Mouse (Mus musculus) MEL (cell line): ENCODE data around the gene Tmc6.

ENCODE experiments used
- CTCF ChIP-seq, 3 experiments: IDR thresholded peaks in 2 of 3; conservative IDR thresholded peaks in 1 of 3; 2 replicates each; pipeline ENCODE4 v1.5.1; 2011 to 2012; ENCODE audit warnings: low read length in 3 of 3, low read depth in 2 of 3, mild to moderate bottlenecking in 2 of 3, improper control_type of control experiment in 1 of 3, inconsistent platforms in 1 of 3, mixed read lengths in 1 of 3, moderate library complexity in 1 of 3; ENCODE audit not compliant: control insufficient read depth in 1 of 3, insufficient read depth in 1 of 3, poor library complexity in 1 of 3, severe bottlenecking in 1 of 3
- EP300 ChIP-seq, 2 experiments: IDR thresholded peaks; 2 replicates each; pipeline ENCODE4 v1.6.1; 2011; ENCODE audit warnings: improper control_type of control experiment in 2 of 2, low read length in 2 of 2, low read depth in 1 of 2, mild to moderate bottlenecking in 1 of 2
- MAFK ChIP-seq: IDR thresholded peaks from 2 replicates; pipeline ENCODE4 v1.6.1; 2011; ENCODE audit warnings: low read depth, mild to moderate bottlenecking, low read length, improper control_type of control experiment, borderline replicate concordance
- POLR2A ChIP-seq, 2 experiments: IDR thresholded peaks; 2 replicates each; pipeline ENCODE4 v1.6.1; 2011 to 2012; ENCODE audit warnings: low read length in 2 of 2, mild to moderate bottlenecking in 2 of 2, control low read depth in 1 of 2, improper control_type of control experiment in 1 of 2, low read depth in 1 of 2, moderate library complexity in 1 of 2; ENCODE audit not compliant: control insufficient read depth in 1 of 2, insufficient read depth in 1 of 2, poor library complexity in 1 of 2
- TAL1 ChIP-seq: IDR thresholded peaks from 2 replicates; pipeline ENCODE4 v1.6.1; 2012; ENCODE audit warnings: mild to moderate bottlenecking, inconsistent platforms, low read length, moderate library complexity, mixed read lengths

- TF ChIP-seq TAL1: no peak
- TF ChIP-seq CTCF (IDR thresholded peaks at IDR 0.05 in 2 of 3, conservative IDR thresholded peaks at IDR 0.05 in 1 of 3; ENCODE audit: control insufficient read depth in 1 of 3, insufficient read depth in 1 of 3, low read depth in 2 of 3, low read length in 3 of 3, poor library complexity in 1 of 3, severe bottlenecking in 1 of 3): no peak
- no peak for TF ChIP-seq POLR2A (IDR thresholded peaks at IDR 0.05; ENCODE audit: control insufficient read depth in 1 of 2, insufficient read depth in 1 of 2, low read depth in 1 of 2, low read length in 2 of 2, poor library complexity in 1 of 2)
- TF ChIP-seq EP300 (IDR thresholded peaks at IDR 0.05; ENCODE audit: low read depth in 1 of 2, low read length in 2 of 2): no peak
- no peak for TF ChIP-seq MAFK
Measured at GRCm38 (mm10) chr11:117759267-117759666, 22.7 kb downstream of the Tmc6 start.
